In genomic region chr10:30660564-30661328, GRCm38 (mm10) we compare ENCODE assay signal across 13 mouse cellular contexts. TPM values are rescaled to one million over a fixed set of nuclear protein-coding genes. Genes with fewer than 3 reads are reported as not detected.
DNase-seq lines count a peak whose midpoint lies in the region; ATAC-seq lines count a peak whose summit lies in the region.
"Had no signal": no experiment of that assay in that cellular context is flagged by ENCODE, and none has a peak within 500 bp of the region (broad histone marks: within the 10 kb centered on the region; RNA-seq: fewer than 3 reads in every experiment).

No protein-coding gene starts in this region.

- H3K27me3 ChIP-seq in megakaryocyte, embryonic 14.5 days (replicated peaks): no peaks in the 10 kb centered on the region
- H3K27me3 ChIP-seq in kidney, embryonic 16.5 days (ENCODE audit: insufficient read depth, low read length): no peaks in the 10 kb centered on the region
- H3K27me3 ChIP-seq: embryonic facial prominence, embryonic 12.5 days; limb, embryonic 12.5 days; midbrain, embryonic 13.5 days had no signal

- H3K4me3 ChIP-seq in megakaryocyte, embryonic 14.5 days (replicated peaks): peak overlapping the region; percentile 23
- H3K4me3 ChIP-seq in kidney, embryonic 16.5 days (ENCODE audit: low read length): no peak overlapping the region
- H3K4me3 ChIP-seq: embryonic facial prominence, embryonic 12.5 days; limb, embryonic 12.5 days; midbrain, embryonic 13.5 days had no signal

- H3K4me2 ChIP-seq in kidney, embryonic 16.5 days (replicated peaks; ENCODE audit: low read depth, low read length): no peak overlapping the region
- H3K4me2 ChIP-seq: embryonic facial prominence, embryonic 12.5 days; limb, embryonic 12.5 days; midbrain, embryonic 13.5 days had no signal

- H3K9ac ChIP-seq in kidney, embryonic 16.5 days (replicated peaks; ENCODE audit: low read length): no peak overlapping the region
- H3K9ac ChIP-seq: embryonic facial prominence, embryonic 12.5 days; limb, embryonic 12.5 days; midbrain, embryonic 13.5 days had no signal

- DNase-seq in cerebellum, postnatal 25 days: no peak
- DNase-seq in layer of hippocampus, adult 9-10 months (ENCODE audit: low spot score): peak; percentile 8
- DNase-seq in layer of hippocampus, postnatal 25 days (ENCODE audit: extremely low spot score in 1 of 2, low spot score in 1 of 2): no peak
- peak; percentile 20 for DNase-seq in adipocyte (ENCODE audit: low spot score)
- no peak for DNase-seq in kidney, adult 8-10 months
- DNase-seq: adrenal gland, adult 2 months; heart, postnatal 36 days had no signal

- H3K36me3 ChIP-seq in megakaryocyte, embryonic 14.5 days (replicated peaks; ENCODE audit: low read length): peaks cover 40% of the 10 kb centered on the region
- peaks cover 8% of the 10 kb centered on the region; the same call in 1 of the 2 replicates for H3K36me3 ChIP-seq in kidney, embryonic 16.5 days (ENCODE audit: insufficient read depth, low read length)
- H3K36me3 ChIP-seq: embryonic facial prominence, embryonic 12.5 days had no signal

- H3K27ac ChIP-seq in kidney, embryonic 16.5 days (ENCODE audit: low read length): no peak overlapping the region
- H3K27ac ChIP-seq: embryonic facial prominence, embryonic 12.5 days; limb, embryonic 12.5 days; midbrain, embryonic 13.5 days had no signal

- peaks cover 26% of the 10 kb centered on the region for H3K4me1 ChIP-seq in megakaryocyte, embryonic 14.5 days
- 0 out of 2 replicates have a peak, but pooled peaks cover 6% of the 10 kb centered on the region for H3K4me1 ChIP-seq in kidney, embryonic 16.5 days (ENCODE audit: insufficient read depth, low read length)
- H3K4me1 ChIP-seq: embryonic facial prominence, embryonic 12.5 days; limb, embryonic 12.5 days; midbrain, embryonic 13.5 days had no signal

- WGBS in kidney, embryonic 16.5 days: 90% methylated on average over 6 of the region's 6 CpGs

- ATAC-seq in cerebellum, adult (ENCODE audit: insufficient number of reproducible peaks, low FRiP score, low TSS enrichment): peak; percentile 56
- no peak for ATAC-seq in kidney, embryonic 16.5 days (ENCODE audit: low FRiP score, low TSS enrichment)
- ATAC-seq: midbrain, embryonic 13.5 days had no signal

- H3K9me3 ChIP-seq in megakaryocyte, embryonic 14.5 days: no peaks in the 10 kb centered on the region
- H3K9me3 ChIP-seq in kidney, embryonic 16.5 days (ENCODE audit: low read length): no peaks in the 10 kb centered on the region
- H3K9me3 ChIP-seq: embryonic facial prominence, embryonic 12.5 days; limb, embryonic 12.5 days; midbrain, embryonic 13.5 days had no signal

RNA-seq across cellular contexts. Expression of gene Hint3, which starts 31.3 kb away (rescaled TPM):
- total RNA-seq in layer of hippocampus, postnatal 25 days (2021): 10 to 100 TPM; 36.2 to 37.1 TPM
- polyA plus RNA-seq in megakaryocyte, embryonic 14.5 days (2012; ENCODE audit: insufficient read depth, low replicate concordance): 5.7 and 21.5 TPM in 2 replicates
- 22.7 and 26.1 TPM in 2 replicates for polyA plus RNA-seq in kidney, embryonic 16.5 days (2015; fragmentation: Nextera tagmentation; extraction: Ambion mirVana)

Comparison
In these comparisons a context has a peak if more than half of its experiments do, and no peak if none do; other contexts are left out.
1. DNase-seq: peak in layer of hippocampus, adult 9-10 months (single experiment) and adipocyte (single experiment); none in cerebellum, postnatal 25 days (0 of 2), layer of hippocampus, postnatal 25 days (0 of 2) and kidney, adult 8-10 months (0 of 2).